Mouse (Mus musculus) liver, embryonic 13.5 days (tissue): ENCODE results near the gene Tas1r3. TPM values are rescaled to one million over a fixed set of nuclear protein-coding genes. Genes with fewer than 3 reads are reported as not detected.
A peak's percentile ranks its signal among the peaks of the same experiment; 100 is the strongest.

ENCODE experiments used
- ATAC-seq: fragments of 200-750 bp; cut with Nextera tagmentation; 2 replicates; pipeline ENCODE4 v1.8.0; 2017; ENCODE audit warnings: low read depth, mild to moderate bottlenecking, moderate number of reproducible peaks, moderate library complexity
- DNase-seq: peaks from one replicate; pipeline ENCODE4 v3.0.0; 2022
- H3K27ac ChIP-seq: fragments of 300-500 bp; sonication (generic); 2 replicates; pipeline ENCODE4 v1.5.1; 2015; ENCODE audit warnings: moderate library complexity, mild to moderate bottlenecking, inconsistent platforms
- H3K27me3 ChIP-seq: fragments of 300-500 bp; sonication (generic); 2 replicates; pipeline ENCODE4 v1.6.1; 2015; ENCODE audit warnings: mild to moderate bottlenecking, inconsistent platforms
- H3K36me3 ChIP-seq: fragments of 300-500 bp; sonication (generic); 2 replicates; pipeline ENCODE4 v1.6.1; 2015; ENCODE audit warnings: mild to moderate bottlenecking, inconsistent platforms
- H3K4me1 ChIP-seq: fragments of 300-500 bp; sonication (generic); replicated peaks from 2 replicates; pipeline ENCODE4 v1.6.1; 2015; ENCODE audit warnings: inconsistent platforms
- H3K4me2 ChIP-seq: fragments of 300-500 bp; sonication (generic); 2 replicates; pipeline ENCODE4 v1.6.1; 2015; ENCODE audit warnings: inconsistent platforms, mild to moderate bottlenecking, moderate library complexity
- H3K4me3 ChIP-seq: fragments of 300-500 bp; sonication (generic); replicated peaks from 2 replicates; pipeline ENCODE4 v1.5.1; 2015; ENCODE audit warnings: mild to moderate bottlenecking, inconsistent platforms
- H3K9ac ChIP-seq: fragments of 300-500 bp; sonication (generic); 2 replicates; pipeline ENCODE4 v1.6.1; 2015; ENCODE audit warnings: mild to moderate bottlenecking, inconsistent platforms
- H3K9me3 ChIP-seq: fragments of 300-500 bp; sonication (generic); replicated peaks from 2 replicates; pipeline ENCODE4 v1.6.1; 2016; ENCODE audit warnings: inconsistent platforms
- WGBS: fragments of 180-500 bp; shearing (Covaris S2); methylation state at CpG from one replicate; pipeline ENCODE4 v1.1.7; 2015; ENCODE audit not compliant: insufficient replicate concordance; 5-methylcytosine and 5-hydroxymethylcytosine counted together
- microRNA-seq: library from miRNA; unstranded; fragments of <30 nt; microRNA quantifications from one replicate; pipeline ENCODE4, GENCODE M21; 2016
- polyA plus RNA-seq: library from polyadenylated mRNA; unstranded; fragments of >200 nt; fragmentation: Nextera tagmentation; extraction: Ambion mirVana; gene quantifications from 2 replicates; pipeline ENCODE4 v1.2.1, GENCODE M21; 2015

The Tas1r3 gene
- polyA plus RNA-seq, 1 experiment from 2014 or later: 0.05 TPM

- peaks cover 32% of the 10 kb centered on the region for H3K4me1 ChIP-seq
- WGBS: 86% methylated on average over 4 of the region's 4 CpGs
- H3K36me3 ChIP-seq: peaks cover 47% of the 10 kb centered on the region
- no peaks in the 10 kb centered on the region for H3K27me3 ChIP-seq
- H3K4me3 ChIP-seq: no peak overlapping the region
- peak overlapping the region; percentile 9; the same call in 1 of the 2 replicates for H3K27ac ChIP-seq
- DNase-seq (no peak), ATAC-seq (no peak)
- no peak overlapping the region for H3K9ac ChIP-seq
- H3K4me2 ChIP-seq: no peak overlapping the region
- H3K9me3 ChIP-seq: no peaks in the 10 kb centered on the region
Observed at GRCm38 (mm10) chr4:155829866-155830265, 33.3 kb downstream of the Tas1r3 start.

DNA sequence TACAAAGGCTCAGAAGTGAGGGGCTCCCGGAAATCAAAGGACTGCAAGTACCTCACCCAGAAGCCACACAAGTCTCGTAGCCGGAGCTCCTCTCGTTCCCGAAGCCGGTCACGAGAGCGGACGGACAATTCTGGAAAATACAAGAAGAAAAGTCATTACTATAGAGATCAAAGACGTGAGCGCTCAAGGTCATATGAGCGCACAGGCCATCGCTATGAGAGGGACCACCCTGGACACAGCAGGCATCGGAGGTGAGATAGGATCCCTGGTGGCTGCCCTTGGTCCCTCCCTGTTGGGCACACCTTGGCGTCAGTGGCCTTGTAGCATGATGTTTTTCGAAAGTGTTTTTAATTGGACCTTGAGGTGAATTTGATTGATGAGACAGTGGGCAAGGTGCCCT lies 39.7 kb downstream of the Tas1r3 start:
- H3K4me2 ChIP-seq: no peak overlapping the region
- ATAC-seq (no peak), DNase-seq (no peak)
- no peak overlapping the region for H3K9ac ChIP-seq
- H3K27me3 ChIP-seq: no peaks in the 10 kb centered on the region
- no peaks in the 10 kb centered on the region for H3K4me1 ChIP-seq
- no peak overlapping the region for H3K27ac ChIP-seq
- H3K36me3 ChIP-seq: peaks cover 95% of the 10 kb centered on the region
- H3K9me3 ChIP-seq: no peaks in the 10 kb centered on the region
- 94% methylated on average over 16 of the region's 16 CpGs for WGBS
- no peak overlapping the region for H3K4me3 ChIP-seq

GRCm38 (mm10) chr4:155821025-155821424 lies 42.1 kb downstream of the Tas1r3 start:
- Histone ChIP-seq H3K9ac (no peak overlapping the region), H3K4me2 (no peak overlapping the region), H3K36me3 (peaks cover 96% of the 10 kb centered on the region), H3K27ac (no peak overlapping the region), H3K9me3 (no peaks in the 10 kb centered on the region), H3K4me3 (no peak overlapping the region), H3K4me1 (no peaks in the 10 kb centered on the region), H3K27me3 (no peaks in the 10 kb centered on the region)
- peak; percentile 20 for DNase-seq
- ATAC-seq: no peak
- 77% methylated on average over 7 of the region's 7 CpGs for WGBS

DNA sequence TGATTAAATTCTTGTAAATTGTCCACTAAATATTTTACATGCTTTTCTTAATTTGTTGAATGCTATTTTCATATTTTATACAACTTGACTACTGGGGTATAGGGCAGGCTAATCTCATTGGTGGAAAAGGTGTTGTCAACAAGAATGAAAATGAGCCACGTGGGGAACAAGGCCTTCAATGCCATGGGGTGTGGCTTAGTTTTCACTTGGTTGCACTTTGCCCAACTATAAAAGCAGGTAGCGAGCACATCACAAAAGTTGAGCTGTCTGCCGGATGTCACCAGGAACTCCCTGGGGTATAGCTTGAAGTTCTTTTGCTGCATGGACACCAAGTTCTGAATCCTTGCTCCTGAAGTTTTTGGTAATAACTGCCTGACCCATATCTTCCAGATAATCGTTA lies 45.6 kb downstream of the Tas1r3 start:
- H3K4me1 ChIP-seq: peaks cover 24% of the 10 kb centered on the region
- peaks cover 88% of the 10 kb centered on the region for H3K36me3 ChIP-seq
- no peak for DNase-seq
- WGBS: 79% methylated on average over 4 of the region's 4 CpGs
- no peak for ATAC-seq
- no peak overlapping the region for H3K9ac ChIP-seq
- H3K27me3 ChIP-seq: no peaks in the 10 kb centered on the region
- no peaks in the 10 kb centered on the region for H3K9me3 ChIP-seq
- H3K4me3 ChIP-seq: no peak overlapping the region
- no peak overlapping the region for H3K27ac ChIP-seq
- H3K4me2 ChIP-seq: no peak overlapping the region

DNA sequence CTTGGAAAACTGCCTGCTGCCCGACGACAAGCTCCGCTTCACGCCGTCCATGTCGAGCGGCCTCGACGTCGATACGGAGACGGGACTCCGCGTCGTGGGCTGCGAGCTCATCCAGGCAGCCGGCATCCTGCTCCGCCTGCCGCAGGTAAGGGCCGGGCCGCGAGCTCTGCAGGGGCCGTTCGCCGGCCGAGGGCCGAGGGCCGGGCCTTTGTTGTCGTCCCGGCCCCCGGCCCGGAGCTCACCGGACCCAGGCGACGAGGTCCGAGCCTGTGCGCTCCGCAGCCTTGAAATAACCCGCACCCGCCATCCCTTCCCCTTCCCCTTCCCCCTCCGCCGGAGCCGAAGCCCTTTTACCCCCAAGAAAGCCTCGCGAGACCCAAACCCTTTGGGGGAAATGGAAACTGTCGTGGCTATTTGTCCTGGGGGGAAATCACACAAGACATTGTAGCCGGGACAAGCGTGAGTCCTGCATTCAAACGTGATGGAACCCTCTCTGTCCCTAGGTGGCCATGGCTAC lies 50.4 kb downstream of the Tas1r3 start:
- Histone ChIP-seq H3K4me3 (peak overlapping the region; percentile 99), H3K9me3 (no peaks in the 10 kb centered on the region), H3K9ac (peak overlapping the region; percentile 99), H3K27me3 (no peaks in the 10 kb centered on the region), H3K4me1 (peaks cover 36% of the 10 kb centered on the region), H3K36me3 (peaks cover 76% of the 10 kb centered on the region), H3K27ac (peak overlapping the region; percentile 90), H3K4me2 (peak overlapping the region; percentile 82)
- WGBS: under 1% methylated on average over 49 of the region's 49 CpGs
- DNase-seq: no peak
- peak; percentile 52 for ATAC-seq

DNA sequence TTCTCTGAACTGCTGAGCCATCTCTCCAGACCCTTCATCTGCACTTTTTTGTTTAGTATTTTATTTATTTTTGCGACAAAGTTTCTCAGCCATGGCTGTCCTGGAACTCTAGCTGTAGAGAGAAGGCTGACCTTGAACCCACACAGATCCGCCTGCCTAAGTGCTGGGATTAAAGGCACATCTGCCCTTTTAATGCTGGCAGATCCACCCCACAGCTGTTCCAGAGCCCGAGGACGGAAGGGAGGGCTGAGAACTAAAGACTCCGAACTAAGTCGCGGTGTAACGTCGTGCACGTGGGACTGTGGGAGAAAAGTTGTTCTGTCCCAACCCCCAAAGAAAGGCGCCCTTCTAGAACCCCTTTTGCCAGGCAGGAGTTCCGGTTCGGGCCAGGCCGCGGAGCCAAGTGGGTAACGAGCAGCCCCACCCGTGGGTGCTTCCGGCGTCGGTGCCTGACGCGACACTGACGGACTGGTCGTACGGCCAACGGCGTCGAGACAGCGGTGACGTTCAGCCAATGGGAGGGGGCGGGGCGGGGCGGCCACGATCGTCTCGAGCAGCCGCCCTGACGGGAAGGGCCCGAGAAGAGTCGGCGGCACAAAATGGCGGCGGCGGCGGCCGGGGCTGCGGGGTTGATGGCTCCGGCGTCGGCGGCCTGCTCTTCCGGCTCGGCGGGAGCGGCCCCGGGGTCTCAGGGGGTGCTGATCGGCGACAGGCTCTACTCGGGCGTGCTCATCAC lies 51.1 kb downstream of the Tas1r3 start, which contains the start of gene Ccnl2:
Gene Ccnl2, plus strand, starts transcription at position 561 of the 736 bp plus-strand sequence.
- H3K4me3 ChIP-seq: peak within 1 kb of the TSS; percentile 99
- ATAC-seq (peak; percentile 99), DNase-seq (peak; percentile 91)
- 1% methylated on average over 60 of the region's 60 CpGs for WGBS
- H3K4me2 ChIP-seq: peak within 1 kb of the TSS; percentile 82
- H3K27ac ChIP-seq: peak within 1 kb of the TSS; percentile 90
- no peaks in the 10 kb centered on the region for H3K27me3 ChIP-seq
- H3K9me3 ChIP-seq: no peaks in the 10 kb centered on the region
- H3K36me3 ChIP-seq: peaks cover 76% of the 10 kb centered on the region
- H3K4me1 ChIP-seq: peaks cover 36% of the 10 kb centered on the region
- peak within 1 kb of the TSS; percentile 99 for H3K9ac ChIP-seq

Small RNA genes lying within 50 kb of the gene (microRNA-seq; reads per million reads assigned to microRNA genes)
- not detected for gene Gm22991

Other genes with a start within 250 kb of the Tas1r3 start
- 30.6 and 36.2 TPM in 2 replicates for gene Cdk11b, start 238.5 kb downstream of the Tas1r3 start, polyA plus RNA-seq
- gene Gm10563, start 218.0 kb downstream of the Tas1r3 start, polyA plus RNA-seq: not detected in 2 replicates
- gene Mmp23, start 210.0 kb downstream of the Tas1r3 start, polyA plus RNA-seq: 4.9 and 6.0 TPM in 2 replicates
- 3.2 and 3.7 TPM in 2 replicates for gene Mib2, start 194.2 kb downstream of the Tas1r3 start, polyA plus RNA-seq
- gene Fndc10, start 169.0 kb downstream of the Tas1r3 start, polyA plus RNA-seq: 0.39 and 0.49 TPM in 2 replicates
- 77.7 TPM in 2 replicates for gene Ssu72, start 158.6 kb downstream of the Tas1r3 start, polyA plus RNA-seq
- gene Tmem240, start 128.6 kb downstream of the Tas1r3 start, polyA plus RNA-seq: 0.07 and 0.18 TPM in 2 replicates
- 73.2 and 75.6 TPM in 2 replicates for gene Atad3a, start 102.3 kb downstream of the Tas1r3 start, polyA plus RNA-seq
- 0.43 and 0.45 TPM in 2 replicates for gene Vwa1, start 88.7 kb downstream of the Tas1r3 start, polyA plus RNA-seq
- gene Tmem88b, start 77.5 kb downstream of the Tas1r3 start, polyA plus RNA-seq: 0.08 and 0.14 TPM in 2 replicates
- gene Ankrd65, start 72.9 kb downstream of the Tas1r3 start, polyA plus RNA-seq: not detected in 2 replicates
- 225 and 227 TPM in 2 replicates for gene Mrpl20, start 60.5 kb downstream of the Tas1r3 start, polyA plus RNA-seq
- 62.9 and 68.8 TPM in 2 replicates for gene Ccnl2, start 50.9 kb downstream of the Tas1r3 start, polyA plus RNA-seq
- gene Aurkaip1, start 32.1 kb downstream of the Tas1r3 start, polyA plus RNA-seq: 147 and 148 TPM in 2 replicates
- 5.6 and 6.8 TPM in 2 replicates for gene Mxra8, start 23.7 kb downstream of the Tas1r3 start, polyA plus RNA-seq
- 1.8 and 2.4 TPM in 2 replicates for gene Dvl1, start 16.0 kb downstream of the Tas1r3 start, polyA plus RNA-seq
- gene Cptp, start 6.1 kb upstream of the Tas1r3 start, polyA plus RNA-seq: 8.4 and 10.2 TPM in 2 replicates
- 40.0 and 41.9 TPM in 2 replicates for gene Ints11, start 6.2 kb upstream of the Tas1r3 start, polyA plus RNA-seq
- gene Pusl1, start 28.4 kb upstream of the Tas1r3 start, polyA plus RNA-seq: 25.4 and 25.7 TPM in 2 replicates
- gene Acap3, start 28.5 kb upstream of the Tas1r3 start, polyA plus RNA-seq: 7.6 and 7.8 TPM in 2 replicates
- gene Ube2j2, start 80.5 kb upstream of the Tas1r3 start, polyA plus RNA-seq: 68.1 and 70.3 TPM in 2 replicates
- 55.3 and 58.7 TPM in 2 replicates for gene C1qtnf12, start 99.0 kb upstream of the Tas1r3 start, polyA plus RNA-seq
- gene B3galt6, start 129.3 kb upstream of the Tas1r3 start, polyA plus RNA-seq: 5.5 and 6.2 TPM in 2 replicates
- gene Sdf4, start 129.5 kb upstream of the Tas1r3 start, polyA plus RNA-seq: 88.2 and 91.6 TPM in 2 replicates
- gene Tnfrsf4, start 150.5 kb upstream of the Tas1r3 start, polyA plus RNA-seq: 0.09 and 0.20 TPM in 2 replicates
- gene Tnfrsf18, start 162.8 kb upstream of the Tas1r3 start, polyA plus RNA-seq: 0.60 and 0.65 TPM in 2 replicates
- 0.12 and 0.20 TPM in 2 replicates for gene Ttll10, start 196.1 kb upstream of the Tas1r3 start, polyA plus RNA-seq
- 11.8 and 13.8 TPM in 2 replicates for gene 9430015G10Rik, start 246.6 kb upstream of the Tas1r3 start, polyA plus RNA-seq